Mouse (Mus musculus): ENCODE results near the gene Mthfr. TPM values are rescaled to one million over a fixed set of nuclear protein-coding genes. Genes with fewer than 3 reads are reported as not detected.

Gene Mthfr
- polyA plus RNA-seq, 1 experiment from 2014 or later, result 9.8 TPM

Other genes with a start within 250 kb of the Mthfr start
- 3.4 and 3.9 TPM in 2 replicates for gene Zfp984, start 229.3 kb upstream of the Mthfr start, polyA plus RNA-seq (2015; fragmentation: Nextera tagmentation; extraction: Ambion mirVana)
- gene Zfp933, start 190.7 kb upstream of the Mthfr start, polyA plus RNA-seq (2015; fragmentation: Nextera tagmentation; extraction: Ambion mirVana), result 1.0 and 1.4 TPM in 2 replicates
- gene Miip, start 170.3 kb upstream of the Mthfr start, polyA plus RNA-seq (2015; fragmentation: Nextera tagmentation; extraction: Ambion mirVana), result 29.3 and 36.1 TPM in 2 replicates
- gene Fv1, start 170.1 kb upstream of the Mthfr start, polyA plus RNA-seq (2015; fragmentation: Nextera tagmentation; extraction: Ambion mirVana), result 2.1 TPM in 2 replicates
- 15.5 and 15.6 TPM in 2 replicates for gene Mfn2, start 134.4 kb upstream of the Mthfr start, polyA plus RNA-seq (2015; fragmentation: Nextera tagmentation; extraction: Ambion mirVana)
- gene Plod1, start 102.3 kb upstream of the Mthfr start, polyA plus RNA-seq (2015; fragmentation: Nextera tagmentation; extraction: Ambion mirVana), result 29.0 and 30.6 TPM in 2 replicates
- gene 2510039O18Rik, start 98.2 kb upstream of the Mthfr start, polyA plus RNA-seq (2015; fragmentation: Nextera tagmentation; extraction: Ambion mirVana), result 7.8 and 8.9 TPM in 2 replicates
- not detected in 2 replicates for gene Nppb, start 53.3 kb upstream of the Mthfr start, polyA plus RNA-seq (2015; fragmentation: Nextera tagmentation; extraction: Ambion mirVana)
- 1.3 and 1.4 TPM in 2 replicates for gene Nppa, start 38.4 kb upstream of the Mthfr start, polyA plus RNA-seq (2015; fragmentation: Nextera tagmentation; extraction: Ambion mirVana)
- gene Clcn6, start 256 bp upstream of the Mthfr start, polyA plus RNA-seq (2015; fragmentation: Nextera tagmentation; extraction: Ambion mirVana), result 1.5 and 1.6 TPM in 2 replicates
- gene Agtrap, start 49.0 kb downstream of the Mthfr start, polyA plus RNA-seq (2015; fragmentation: Nextera tagmentation; extraction: Ambion mirVana), result 10.0 and 11.0 TPM in 2 replicates
- gene Mad2l2, start 91.3 kb downstream of the Mthfr start, polyA plus RNA-seq (2015; fragmentation: Nextera tagmentation; extraction: Ambion mirVana), result 12.9 and 13.2 TPM in 2 replicates
- 0.07 and 0.10 TPM in 2 replicates for gene Draxin, start 91.6 kb downstream of the Mthfr start, polyA plus RNA-seq (2015; fragmentation: Nextera tagmentation; extraction: Ambion mirVana)
- 11.0 and 11.9 TPM in 2 replicates for gene Fbxo6, start 113.1 kb downstream of the Mthfr start, polyA plus RNA-seq (2015; fragmentation: Nextera tagmentation; extraction: Ambion mirVana)
- 0.51 and 0.54 TPM in 2 replicates for gene Fbxo44, start 121.4 kb downstream of the Mthfr start, polyA plus RNA-seq (2015; fragmentation: Nextera tagmentation; extraction: Ambion mirVana)
- 0.28 TPM in 1 of 2 replicates, not detected in the other for gene Fbxo2, start 121.5 kb downstream of the Mthfr start, polyA plus RNA-seq (2015; fragmentation: Nextera tagmentation; extraction: Ambion mirVana)
- not detected in 2 replicates for gene Disp3, start 248.9 kb downstream of the Mthfr start, polyA plus RNA-seq (2015; fragmentation: Nextera tagmentation; extraction: Ambion mirVana)